Mouse (Mus musculus): Measurements from ENCODE around the gene Zmynd10. TPM values are rescaled to one million over a fixed set of nuclear protein-coding genes. Genes with fewer than 3 reads are reported as not detected.

Zmynd10 gene
- total and polyA plus RNA-seq, 2 experiments = 0.10 to 0.28 TPM

DNA sequence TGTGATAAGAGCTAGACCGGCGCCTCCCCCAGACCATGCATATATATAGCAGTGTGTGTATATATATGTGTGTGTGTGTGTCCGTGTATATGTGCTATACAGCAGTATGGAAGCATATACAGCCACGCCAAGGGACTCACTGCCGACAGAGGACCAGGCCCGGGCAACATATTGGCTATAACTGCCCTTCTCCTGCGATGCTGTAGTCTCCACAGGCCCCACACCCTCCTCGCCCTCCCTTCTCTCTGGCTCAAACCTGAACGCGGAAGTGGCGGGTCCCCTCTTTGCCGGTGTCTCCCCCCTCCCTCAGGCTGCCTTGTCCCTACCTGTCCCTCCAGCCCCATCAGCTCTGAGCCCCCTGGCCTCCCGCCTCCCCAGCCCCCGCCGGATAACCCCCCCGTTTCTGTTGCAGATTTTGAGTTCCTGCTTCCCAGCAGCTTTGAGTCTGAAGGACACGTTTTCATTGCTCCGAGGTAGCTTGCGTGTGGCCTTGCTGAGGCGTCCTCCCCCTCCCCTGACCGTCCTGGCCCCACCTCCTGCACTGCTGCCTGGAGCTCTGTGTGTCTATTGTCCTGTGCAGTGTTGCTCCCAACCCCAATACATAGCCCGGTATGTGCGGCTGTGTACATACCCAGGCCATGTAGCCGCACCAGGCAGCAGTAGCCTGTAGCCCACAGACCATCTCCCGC, 25.2 kb upstream of the Zmynd10 start:
- no peaks in the 10 kb centered on the region for H3K36me3 ChIP-seq (ENCODE audit: control insufficient read depth, insufficient read depth, low read length)
- H3K27me3 ChIP-seq (ENCODE audit: control insufficient read depth, insufficient read depth, low read length) = peaks cover 3% of the 10 kb centered on the region; the same call in 1 of the 2 replicates
- no peak overlapping the region for H3K9ac ChIP-seq (ENCODE audit: low read depth, low read length)
- no peak overlapping the region; the same call in 1 of the 2 replicates for H3K4me3 ChIP-seq (ENCODE audit: insufficient read depth, low read depth, low read length)
- no peaks in the 10 kb centered on the region for H3K79me2 ChIP-seq (ENCODE audit: control insufficient read depth, insufficient read depth, low read length)
- no peak for TF ChIP-seq CTCF (IDR thresholded peaks at IDR 0.05; ENCODE audit: low read depth, low read length)
- no peak for TF ChIP-seq POLR2A (IDR thresholded peaks at IDR 0.05; ENCODE audit: extremely low read depth, insufficient read depth, low read length)
- H3K27ac ChIP-seq (replicated peaks; ENCODE audit: insufficient read depth, low read depth, low read length) = no peak overlapping the region
- H3K4me1 ChIP-seq (ENCODE audit: control insufficient read depth, insufficient read depth, low read length) = no peaks in the 10 kb centered on the region
- no peak for DNase-seq (ENCODE audit: extremely low read depth, low read depth, low spot score)
- 25% methylated on average over 25 of the region's 25 CpGs for WGBS

DNA sequence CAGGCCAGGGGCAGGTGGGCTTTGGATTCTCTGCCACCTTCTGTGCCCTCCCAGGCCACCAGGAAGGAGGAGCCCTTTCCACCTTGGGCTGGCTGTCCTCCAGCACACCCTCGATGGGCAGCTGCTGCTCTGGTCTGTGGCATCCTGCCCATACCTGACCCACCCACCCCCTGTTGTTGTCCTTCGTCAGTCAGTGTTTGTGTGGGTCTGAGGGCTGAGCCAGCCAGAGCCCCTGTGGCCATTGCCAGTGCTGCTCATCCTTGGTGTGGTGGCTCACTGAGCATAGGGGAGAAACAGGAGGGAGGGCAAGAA, 24.7 kb upstream of the Zmynd10 start:
- DNase-seq (ENCODE audit: extremely low read depth, low read depth, low spot score) = no peak
- Histone ChIP-seq H3K4me3 (ENCODE audit: insufficient read depth, low read depth, low read length) (no peak overlapping the region; the same call in 1 of the 2 replicates), H3K4me1 (ENCODE audit: control insufficient read depth, insufficient read depth, low read length) (no peaks in the 10 kb centered on the region), H3K27me3 (ENCODE audit: control insufficient read depth, insufficient read depth, low read length) (peaks cover 5% of the 10 kb centered on the region; the same call in 1 of the 2 replicates), H3K27ac (replicated peaks; ENCODE audit: insufficient read depth, low read depth, low read length) (no peak overlapping the region), H3K9ac (ENCODE audit: low read depth, low read length) (no peak overlapping the region), H3K36me3 (ENCODE audit: control insufficient read depth, insufficient read depth, low read length) (no peaks in the 10 kb centered on the region), H3K79me2 (ENCODE audit: control insufficient read depth, insufficient read depth, low read length) (no peaks in the 10 kb centered on the region)
- TF ChIP-seq CTCF (IDR thresholded peaks at IDR 0.05; ENCODE audit: low read depth, low read length) (no peak), POLR2A (IDR thresholded peaks at IDR 0.05; ENCODE audit: extremely low read depth, insufficient read depth, low read length) (no peak)
- 48% methylated on average over 2 of the region's 2 CpGs for WGBS

DNA sequence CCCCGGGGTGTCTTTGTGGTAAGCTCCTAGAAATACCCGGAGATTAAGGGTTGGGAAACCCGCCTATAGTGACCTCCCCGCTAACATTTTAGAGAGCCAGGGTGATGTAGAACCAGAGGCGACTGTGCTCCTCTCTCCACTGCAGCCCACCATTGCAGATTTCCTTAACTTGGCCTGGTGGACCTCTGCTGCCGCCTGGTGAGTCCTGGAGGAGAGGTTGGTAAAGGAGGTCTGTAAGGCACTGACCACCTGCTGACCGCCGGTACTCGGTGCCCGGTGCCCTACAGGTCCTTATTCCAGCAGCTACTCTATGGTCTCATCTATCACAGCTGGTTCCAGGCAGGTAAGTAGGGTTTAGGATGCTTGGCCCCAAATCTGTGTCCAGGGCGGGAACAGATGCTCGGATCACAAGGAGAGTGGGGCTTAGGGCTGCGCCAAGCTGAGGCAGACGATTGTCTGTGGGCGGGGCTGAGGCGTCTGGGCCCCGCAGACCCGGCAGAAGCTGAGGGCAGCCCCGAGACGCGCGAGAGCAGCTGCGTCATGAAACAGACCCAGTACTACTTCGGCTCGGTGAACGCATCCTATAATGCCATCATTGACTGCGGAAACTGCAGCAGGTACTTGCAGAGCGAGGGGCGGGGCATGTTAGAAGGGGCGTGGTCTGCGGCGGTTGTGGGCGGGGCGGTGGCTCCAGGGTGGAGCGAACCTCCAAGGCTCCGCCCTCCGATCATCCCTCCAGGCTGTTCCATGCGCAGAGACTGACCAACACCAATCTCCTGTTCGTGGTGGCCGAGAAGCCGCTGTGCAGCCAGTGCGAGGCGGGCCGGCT, 20.7 kb upstream of the Zmynd10 start:
- Histone ChIP-seq H3K4me3 (ENCODE audit: insufficient read depth, low read depth, low read length) (no peak overlapping the region), H3K9ac (ENCODE audit: low read depth, low read length) (no peak overlapping the region), H3K36me3 (ENCODE audit: control insufficient read depth, insufficient read depth, low read length) (no peaks in the 10 kb centered on the region), H3K27me3 (ENCODE audit: control insufficient read depth, insufficient read depth, low read length) (peaks cover 8% of the 10 kb centered on the region; the same call in 1 of the 2 replicates), H3K79me2 (ENCODE audit: control insufficient read depth, insufficient read depth, low read length) (no peaks in the 10 kb centered on the region), H3K4me1 (ENCODE audit: control insufficient read depth, insufficient read depth, low read length) (no peaks in the 10 kb centered on the region), H3K27ac (replicated peaks; ENCODE audit: insufficient read depth, low read depth, low read length) (no peak overlapping the region)
- TF ChIP-seq CTCF (IDR thresholded peaks at IDR 0.05; ENCODE audit: low read depth, low read length) (no peak), POLR2A (IDR thresholded peaks at IDR 0.05; ENCODE audit: extremely low read depth, insufficient read depth, low read length) (no peak)
- WGBS = 10% methylated on average over 44 of the region's 44 CpGs
- no peak for DNase-seq (ENCODE audit: extremely low read depth, low read depth, low spot score)

DNA sequence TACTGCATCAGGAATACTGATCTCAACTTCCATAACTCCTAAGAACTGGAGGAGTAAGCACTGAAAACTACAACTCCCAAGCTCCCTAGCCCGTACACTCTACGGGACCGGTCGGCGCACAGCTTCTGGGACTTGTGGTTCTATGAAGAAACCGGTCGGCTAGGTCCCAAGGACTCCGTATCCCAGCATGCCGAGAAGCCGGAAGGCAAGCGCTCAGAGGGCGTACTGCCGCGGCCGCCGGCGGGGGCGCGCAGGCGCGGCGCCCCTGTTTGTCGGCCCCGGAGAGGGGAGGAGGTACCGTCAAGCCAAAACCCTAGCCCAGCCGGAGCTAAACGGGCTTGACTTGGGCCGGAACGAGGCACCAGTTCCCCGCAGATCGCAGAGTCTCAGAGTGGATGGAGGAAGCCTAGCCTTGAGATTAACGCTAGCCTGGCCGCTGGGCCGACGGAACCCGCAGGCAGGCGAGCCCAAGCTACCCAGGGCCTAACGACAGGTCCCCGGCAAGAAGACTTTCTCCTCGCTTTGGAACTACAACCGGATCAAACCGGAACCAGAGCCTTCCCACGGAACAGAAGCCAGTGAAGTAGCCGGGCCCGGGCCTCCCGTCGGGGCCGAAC, 13.2 kb upstream of the Zmynd10 start, which contains the start of gene Tmem115:
TSS of gene Tmem115 (plus strand) at position 155 of the 617 bp plus-strand sequence.
- DNase-seq (ENCODE audit: extremely low read depth, low read depth, low spot score) = peak; percentile 99
- Histone ChIP-seq H3K27me3 (ENCODE audit: control insufficient read depth, insufficient read depth, low read length) (no peaks in the 10 kb centered on the region), H3K4me1 (ENCODE audit: control insufficient read depth, insufficient read depth, low read length) (peaks cover 16% of the 10 kb centered on the region), H3K9ac (ENCODE audit: low read depth, low read length) (peak within 1 kb of the TSS; percentile 93), H3K4me3 (ENCODE audit: insufficient read depth, low read depth, low read length) (peak within 1 kb of the TSS; percentile 93), H3K27ac (replicated peaks; ENCODE audit: insufficient read depth, low read depth, low read length) (peak within 1 kb of the TSS; percentile 84), H3K36me3 (ENCODE audit: control insufficient read depth, insufficient read depth, low read length) (no peaks in the 10 kb centered on the region; the same call in 1 of the 2 replicates), H3K79me2 (ENCODE audit: control insufficient read depth, insufficient read depth, low read length) (peaks cover 28% of the 10 kb centered on the region; the same call in 1 of the 2 replicates)
- TF ChIP-seq POLR2A (IDR thresholded peaks at IDR 0.05; ENCODE audit: extremely low read depth, insufficient read depth, low read length) = peak; percentile 78
- TF ChIP-seq CTCF (IDR thresholded peaks at IDR 0.05; ENCODE audit: low read depth, low read length) = 0 out of 2 replicates have a peak, but pooled peaks have one; percentile 8
- WGBS = under 1% methylated on average over 48 of the region's 48 CpGs

DNA sequence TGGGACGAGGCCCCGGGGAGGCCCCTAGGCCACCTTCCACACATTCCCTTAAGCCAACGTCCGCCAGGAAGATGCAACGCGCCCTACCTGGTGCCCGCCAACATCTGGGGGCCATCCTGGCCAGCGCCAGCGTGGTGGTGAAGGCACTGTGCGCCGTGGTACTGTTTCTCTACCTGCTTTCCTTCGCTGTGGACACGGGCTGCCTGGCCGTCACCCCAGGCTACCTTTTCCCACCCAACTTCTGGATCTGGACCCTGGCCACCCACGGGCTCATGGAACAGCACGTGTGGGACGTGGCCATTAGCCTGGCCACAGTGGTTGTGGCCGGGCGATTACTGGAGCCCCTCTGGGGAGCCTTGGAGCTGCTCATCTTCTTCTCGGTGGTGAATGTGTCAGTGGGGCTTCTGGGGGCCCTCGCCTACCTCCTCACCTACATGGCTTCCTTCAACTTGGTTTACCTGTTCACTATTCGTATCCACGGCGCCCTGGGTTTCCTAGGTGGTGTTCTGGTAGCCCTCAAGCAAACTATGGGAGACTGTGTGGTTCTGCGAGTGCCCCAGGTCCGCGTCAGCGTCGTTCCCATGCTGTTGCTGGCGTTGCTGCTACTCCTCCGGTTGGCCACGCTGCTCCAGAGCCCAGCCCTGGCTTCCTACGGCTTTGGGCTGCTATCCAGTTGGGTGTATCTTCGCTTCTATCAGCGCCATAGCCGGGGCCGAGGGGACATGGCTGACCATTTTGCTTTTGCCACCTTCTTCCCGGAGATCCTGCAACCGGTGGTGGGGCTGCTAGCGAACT, 12.5 kb upstream of the Zmynd10 start:
- Histone ChIP-seq H3K4me3 (ENCODE audit: insufficient read depth, low read depth, low read length) (peak overlapping the region; percentile 93), H3K27ac (replicated peaks; ENCODE audit: insufficient read depth, low read depth, low read length) (peak overlapping the region; percentile 84), H3K79me2 (ENCODE audit: control insufficient read depth, insufficient read depth, low read length) (peaks cover 28% of the 10 kb centered on the region; the same call in 1 of the 2 replicates), H3K36me3 (ENCODE audit: control insufficient read depth, insufficient read depth, low read length) (no peaks in the 10 kb centered on the region; the same call in 1 of the 2 replicates), H3K27me3 (ENCODE audit: control insufficient read depth, insufficient read depth, low read length) (no peaks in the 10 kb centered on the region), H3K4me1 (ENCODE audit: control insufficient read depth, insufficient read depth, low read length) (peaks cover 16% of the 10 kb centered on the region), H3K9ac (ENCODE audit: low read depth, low read length) (peak overlapping the region; percentile 93)
- WGBS = under 1% methylated on average over 40 of the region's 40 CpGs
- TF ChIP-seq CTCF (IDR thresholded peaks at IDR 0.05; ENCODE audit: low read depth, low read length) (no peak), POLR2A (IDR thresholded peaks at IDR 0.05; ENCODE audit: extremely low read depth, insufficient read depth, low read length) (no peak)
- no peak for DNase-seq (ENCODE audit: extremely low read depth, low read depth, low spot score)
